Mouse (Mus musculus): ENCODE data around the gene Olfr298.

The Olfr298 gene

DNA sequence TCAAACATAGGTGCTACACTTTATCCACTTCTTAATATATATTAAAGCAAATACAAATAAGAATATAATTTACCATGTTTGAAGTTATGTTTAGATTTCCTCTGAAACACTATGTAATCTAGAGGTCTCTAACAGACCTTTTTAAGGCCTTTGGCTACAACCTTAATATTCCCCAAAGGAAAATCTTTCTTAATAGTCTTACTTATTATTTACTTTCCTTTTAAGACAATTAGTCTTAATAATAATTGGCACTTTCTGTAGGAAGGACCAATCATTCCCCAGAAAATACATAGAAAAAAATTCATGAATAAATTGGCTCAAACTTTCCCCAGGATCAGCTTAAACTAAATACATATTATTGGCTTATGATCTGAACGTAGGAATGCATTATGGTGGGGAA, at the start of gene Olfr298:
Gene Olfr298 (minus strand): TSS at position 101 of the 400 bp plus-strand sequence.
- ChIA-PET CTCF (no interaction called here), POLR2A (no interaction called here)

GRCm38 (mm10) chr7:86519668-86520067, 27.4 kb upstream of the Olfr298 start, which contains the start of gene Olfr297:
Gene Olfr297 (plus strand): TSS chr7:86519968.
- POLR2A ChIA-PET = no interaction called here
- CTCF ChIA-PET = no interaction called here

- POLR2A ChIA-PET = no interaction called here
Measured at GRCm38 (mm10) chr7:86459621-86460020, 32.7 kb downstream of the Olfr298 start, which contains the start of gene Olfr299. Gene Olfr299 (plus strand): TSS chr7:86459921.

More at GRCm38 (mm10) chr7:86459621-86460020, 32.7 kb downstream of the Olfr298 start, which contains the start of gene Olfr299:
- CTCF ChIA-PET = no interaction called here
